Mouse (Mus musculus) hindbrain, postnatal 0 days (tissue): Measurements from ENCODE around the gene Arhgap24. TPM values are rescaled to one million over a fixed set of nuclear protein-coding genes. Genes with fewer than 3 reads are reported as not detected.
"Not testable (repeated sequence)": the region's sequence is repeated elsewhere in the genome, so short reads cannot be mapped to it uniquely, and the experiment has no call there.

ENCODE experiments used
- ATAC-seq: fragments of 200-750 bp; cut with Nextera tagmentation; 2 replicates; pipeline ENCODE4 v1.8.0; 2017; ENCODE audit warnings: mild to moderate bottlenecking, moderate TSS enrichment, moderate library complexity
- DNase-seq: peaks from one replicate; pipeline ENCODE4 v3.0.0-alpha.2; 2015; ENCODE audit warnings: low spot score
- H3K27ac ChIP-seq: fragments of 300-500 bp; sonication (generic); 2 replicates; pipeline ENCODE4 v1.5.1; 2014; ENCODE audit warnings: mild to moderate bottlenecking
- H3K27me3 ChIP-seq: fragments of 300-500 bp; sonication (generic); 2 replicates; pipeline ENCODE4 v1.6.1; 2014; ENCODE audit warnings: low read length, mixed read lengths; ENCODE audit not compliant: insufficient read depth
- H3K36me3 ChIP-seq: fragments of 300-500 bp; sonication (generic); 2 replicates; pipeline ENCODE4 v1.6.1; 2014; ENCODE audit warnings: low read length, mixed read lengths; ENCODE audit not compliant: insufficient read depth
- H3K4me1 ChIP-seq: fragments of 300-500 bp; sonication (generic); 2 replicates; pipeline ENCODE4 v1.6.1; 2014; ENCODE audit warnings: antibody characterized with exemption, low read length, mixed read lengths; ENCODE audit not compliant: insufficient read depth
- H3K4me2 ChIP-seq: fragments of 300-500 bp; sonication (generic); 2 replicates; pipeline ENCODE4 v1.6.1; 2014; ENCODE audit warnings: low read depth, mild to moderate bottlenecking, low read length, moderate library complexity, mixed read lengths
- H3K4me3 ChIP-seq: fragments of 300-500 bp; sonication (generic); 2 replicates; pipeline ENCODE4 v1.5.1; 2014; ENCODE audit warnings: low read length
- H3K9ac ChIP-seq: fragments of 300-500 bp; sonication (generic); replicated peaks from 2 replicates; pipeline ENCODE4 v1.6.1; 2014; ENCODE audit warnings: mild to moderate bottlenecking, low read length, moderate library complexity, mixed read lengths
- H3K9me3 ChIP-seq: fragments of 300-500 bp; sonication (generic); 2 replicates; pipeline ENCODE4 v1.6.1; 2016; ENCODE audit warnings: low read length, mixed read lengths
- CTCF ChIP-seq: IDR thresholded peaks from 2 replicates; pipeline ENCODE4 v1.5.1; 2016; ENCODE audit warnings: antibody characterized with exemption, control low read depth, low read depth
- WGBS: fragments of 180-500 bp; shearing (Covaris S2); extraction: QIAGEN DNeasy Blood & Tissue Kit; methylation state at CpG from one replicate; pipeline ENCODE4 v1.1.7; 2014; 5-methylcytosine and 5-hydroxymethylcytosine counted together
- polyA plus RNA-seq: library from polyadenylated mRNA; unstranded; fragments of >200 nt; fragmentation: Nextera tagmentation; extraction: Ambion mirVana; gene quantifications from 2 replicates; pipeline ENCODE4 v1.2.1, GENCODE M21; 2015
- total RNA-seq: library from RNA; depleted of rRNA; stranded (reverse); fragments of >200 nt; gene quantifications from 2 replicates; pipeline ENCODE4 v1.2.3, GENCODE M21; 2014

The Arhgap24 gene
- total and polyA plus RNA-seq, 2 experiments from 2014 or later: 11.4 to 14.2 TPM

GRCm38 (mm10) chr5:102868196-102868595 is 387.0 kb downstream of the Arhgap24 start:
- no peaks in the 10 kb centered on the region for H3K9me3 ChIP-seq
- no peak overlapping the region for H3K9ac ChIP-seq
- H3K27ac ChIP-seq: no peak overlapping the region
- TF ChIP-seq CTCF: no peak
- no peaks in the 10 kb centered on the region for H3K36me3 ChIP-seq
- no peaks in the 10 kb centered on the region for H3K27me3 ChIP-seq
- DNase-seq: no peak
- no peak overlapping the region for H3K4me3 ChIP-seq
- no peak overlapping the region for H3K4me2 ChIP-seq
- no peaks in the 10 kb centered on the region for H3K4me1 ChIP-seq
- no peak for ATAC-seq
- 59% methylated on average over 5 of the region's 5 CpGs for WGBS

- not testable (repeated sequence) for H3K4me1 ChIP-seq, H3K27ac ChIP-seq, H3K4me3 ChIP-seq, H3K9me3 ChIP-seq, DNase-seq, H3K36me3 ChIP-seq, H3K4me2 ChIP-seq, H3K27me3 ChIP-seq, ATAC-seq, H3K9ac ChIP-seq
- WGBS: 83% methylated on average over 9 of the region's 9 CpGs
Measured at GRCm38 (mm10) chr5:102872996-102873395, 391.8 kb downstream of the Arhgap24 start.

- H3K4me2 ChIP-seq: peak overlapping the region; percentile 27; the same call in 1 of the 2 replicates
- no peak overlapping the region for H3K4me3 ChIP-seq
- TF ChIP-seq CTCF: peak; percentile 92
- H3K9me3 ChIP-seq: no peaks in the 10 kb centered on the region
- WGBS: 39% methylated on average over 11 of the region's 11 CpGs
- H3K9ac ChIP-seq: no peak overlapping the region
- no peaks in the 10 kb centered on the region for H3K27me3 ChIP-seq
- no peak overlapping the region for H3K27ac ChIP-seq
- ATAC-seq: peak; percentile 81
- DNase-seq: peak; percentile 90
- H3K36me3 ChIP-seq: no peaks in the 10 kb centered on the region
- no peaks in the 10 kb centered on the region for H3K4me1 ChIP-seq
Measured at GRCm38 (mm10) chr5:102874605-102875298, 393.6 kb downstream of the Arhgap24 start.

GRCm38 (mm10) chr5:102875628-102876027 is 394.4 kb downstream of the Arhgap24 start:
- no peak for TF ChIP-seq CTCF
- no peak overlapping the region for H3K27ac ChIP-seq
- no peaks in the 10 kb centered on the region for H3K4me1 ChIP-seq
- no peak overlapping the region for H3K9ac ChIP-seq
- H3K4me2 ChIP-seq: no peak overlapping the region
- H3K4me3 ChIP-seq: no peak overlapping the region
- H3K27me3 ChIP-seq: no peaks in the 10 kb centered on the region
- ATAC-seq (no peak), DNase-seq (no peak)
- H3K9me3 ChIP-seq: no peaks in the 10 kb centered on the region
- 73% methylated on average over 16 of the region's 16 CpGs for WGBS
- H3K36me3 ChIP-seq: no peaks in the 10 kb centered on the region

GRCm38 (mm10) chr5:102888482-102889162 is 407.4 kb downstream of the Arhgap24 start:
- no peak for TF ChIP-seq CTCF
- H3K27ac ChIP-seq: no peak overlapping the region
- no peaks in the 10 kb centered on the region for H3K9me3 ChIP-seq
- H3K4me3 ChIP-seq: no peak overlapping the region
- H3K36me3 ChIP-seq: no peaks in the 10 kb centered on the region
- H3K9ac ChIP-seq: no peak overlapping the region
- no peak overlapping the region for H3K4me2 ChIP-seq
- 72% methylated on average over 14 of the region's 14 CpGs for WGBS
- DNase-seq: peak; percentile 15
- H3K4me1 ChIP-seq: no peaks in the 10 kb centered on the region
- no peaks in the 10 kb centered on the region for H3K27me3 ChIP-seq
- ATAC-seq: 0 out of 2 replicates have a peak, but pooled peaks have one; percentile 35

GRCm38 (mm10) chr5:102889163-102889488 is 407.9 kb downstream of the Arhgap24 start:
- no peak overlapping the region for H3K27ac ChIP-seq

GRCm38 (mm10) chr5:102892226-102892625 is 411.0 kb downstream of the Arhgap24 start:
- Histone ChIP-seq H3K36me3 (no peaks in the 10 kb centered on the region), H3K9me3 (no peaks in the 10 kb centered on the region), H3K27me3 (no peaks in the 10 kb centered on the region), H3K4me3 (no peak overlapping the region), H3K9ac (no peak overlapping the region), H3K4me1 (no peaks in the 10 kb centered on the region), H3K4me2 (no peak overlapping the region), H3K27ac (no peak overlapping the region)
- WGBS: 95% methylated on average over 11 of the region's 11 CpGs
- TF ChIP-seq CTCF: no peak
- DNase-seq: no peak
- ATAC-seq: no peak

More at GRCm38 (mm10) chr5:102889163-102889488, 407.9 kb downstream of the Arhgap24 start:
- no peaks in the 10 kb centered on the region for H3K4me1 ChIP-seq
- H3K36me3 ChIP-seq: no peaks in the 10 kb centered on the region
- no peaks in the 10 kb centered on the region for H3K9me3 ChIP-seq
- no peak for ATAC-seq
- no peak overlapping the region for H3K9ac ChIP-seq
- TF ChIP-seq CTCF: no peak
- DNase-seq: no peak
- H3K4me3 ChIP-seq: no peak overlapping the region
- no peak overlapping the region for H3K4me2 ChIP-seq
- no peaks in the 10 kb centered on the region for H3K27me3 ChIP-seq
- 87% methylated on average over 2 of the region's 2 CpGs for WGBS
